Mouse (Mus musculus): ENCODE results near the gene Zranb1. TPM values are rescaled to one million over a fixed set of nuclear protein-coding genes. Genes with fewer than 3 reads are reported as not detected.

Gene Zranb1
- polyA plus RNA-seq, 1 experiment from 2014 or later = 20.1 TPM

DNA sequence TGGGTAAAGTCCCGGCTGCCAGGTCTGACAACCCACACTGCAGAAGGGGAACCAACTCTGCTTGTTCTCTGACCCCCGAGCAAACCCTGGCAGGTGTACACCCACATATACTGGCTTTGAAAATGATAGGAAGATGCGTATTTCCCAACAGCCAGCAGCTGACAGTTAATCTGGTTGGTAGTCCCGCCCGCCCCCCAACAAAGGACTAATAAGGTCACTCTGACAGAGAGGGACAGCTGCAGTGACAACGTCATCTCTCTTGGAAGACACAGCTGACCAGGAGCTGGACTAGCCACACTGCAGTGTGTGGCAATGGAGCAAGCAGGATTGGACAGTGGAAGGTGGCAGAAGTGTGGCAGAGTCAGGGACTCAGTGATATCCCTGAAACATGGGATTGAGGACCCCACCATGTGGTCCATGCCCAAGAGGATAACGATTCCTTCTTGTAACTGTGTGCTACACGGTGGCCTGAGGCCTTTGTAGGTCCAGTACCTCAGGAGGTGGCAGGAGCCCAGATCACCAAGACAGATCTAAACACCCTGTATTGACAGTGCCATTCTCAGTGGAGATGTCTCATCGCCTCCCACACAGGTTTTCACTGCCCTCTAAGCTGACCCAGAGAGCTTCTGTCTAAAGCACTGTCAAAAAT, 62.1 kb downstream of the Zranb1 start:
- Histone ChIP-seq H3K4me2 (no peak overlapping the region), H3K27ac (no peak overlapping the region), H3K36me3 (replicated peaks) (peaks cover 95% of the 10 kb centered on the region), H3K9me3 (no peaks in the 10 kb centered on the region), H3K27me3 (no peaks in the 10 kb centered on the region), H3K4me3 (replicated peaks) (no peak overlapping the region), H3K4me1 (no peaks in the 10 kb centered on the region), H3K9ac (no peak overlapping the region)
- 92% methylated on average over 9 of the region's 9 CpGs for WGBS
- no peak for ATAC-seq (ENCODE audit: low FRiP score)

DNA sequence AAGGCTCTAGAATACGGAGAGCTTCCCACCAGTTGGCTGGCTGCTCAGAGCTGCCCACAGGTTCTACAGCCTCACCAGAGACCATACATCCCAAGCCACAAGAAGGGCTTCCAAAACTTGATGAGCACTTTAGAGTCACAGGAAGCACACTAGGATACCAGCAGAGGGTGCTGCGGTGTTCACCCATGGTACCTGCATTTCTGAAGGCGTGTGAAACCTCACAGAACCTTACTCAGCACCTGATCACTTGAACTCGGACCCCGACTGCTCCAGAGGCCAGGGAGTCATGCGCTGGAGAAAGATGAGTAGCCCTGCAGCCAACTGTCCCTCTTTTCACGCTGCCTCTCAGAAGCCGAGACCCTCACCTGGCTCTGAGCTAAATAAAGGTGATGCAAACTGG, 63.2 kb downstream of the Zranb1 start:
- no peak overlapping the region for H3K27ac ChIP-seq
- no peaks in the 10 kb centered on the region for H3K27me3 ChIP-seq
- H3K9ac ChIP-seq = no peak overlapping the region
- ATAC-seq (ENCODE audit: low FRiP score) = no peak
- no peak overlapping the region for H3K4me2 ChIP-seq
- H3K4me3 ChIP-seq (replicated peaks) = no peak overlapping the region
- WGBS = 92% methylated on average over 8 of the region's 8 CpGs
- no peaks in the 10 kb centered on the region for H3K4me1 ChIP-seq
- H3K9me3 ChIP-seq = no peaks in the 10 kb centered on the region
- H3K36me3 ChIP-seq (replicated peaks) = peaks cover 95% of the 10 kb centered on the region

DNA sequence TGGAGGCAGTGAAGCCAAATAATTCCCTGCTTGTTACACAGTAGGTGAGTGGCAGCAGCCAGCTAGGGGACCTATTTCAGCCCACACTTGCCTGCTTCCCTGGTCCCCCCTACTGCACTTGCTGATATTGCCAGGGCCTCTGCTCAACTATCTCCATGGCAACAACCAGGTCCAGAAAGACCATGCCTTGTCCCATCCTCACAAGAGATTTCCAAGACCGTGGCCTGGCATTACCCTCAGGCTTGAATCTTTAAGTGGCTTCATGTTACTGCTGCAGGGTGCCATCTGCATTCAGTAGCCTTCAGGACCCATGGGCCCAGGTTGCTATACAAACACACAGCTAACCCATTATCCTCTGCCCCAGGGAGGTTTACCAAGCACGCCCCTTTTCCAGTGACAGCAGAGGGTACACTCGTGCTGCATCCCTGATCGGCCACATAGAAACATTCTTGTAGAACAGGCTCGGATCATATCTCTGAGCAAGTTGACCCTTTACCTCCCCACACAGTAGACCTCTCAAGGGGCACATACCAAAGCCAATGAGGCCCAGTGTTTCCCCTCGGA, 63.8 kb downstream of the Zranb1 start:
- H3K4me3 ChIP-seq (replicated peaks) = no peak overlapping the region
- peaks cover 94% of the 10 kb centered on the region for H3K36me3 ChIP-seq (replicated peaks)
- WGBS = 89% methylated on average over 6 of the region's 6 CpGs
- ATAC-seq (ENCODE audit: low FRiP score) = no peak
- no peaks in the 10 kb centered on the region for H3K4me1 ChIP-seq
- no peak overlapping the region for H3K9ac ChIP-seq
- no peaks in the 10 kb centered on the region for H3K9me3 ChIP-seq
- no peak overlapping the region for H3K27ac ChIP-seq
- no peak overlapping the region for H3K4me2 ChIP-seq
- no peaks in the 10 kb centered on the region for H3K27me3 ChIP-seq

DNA sequence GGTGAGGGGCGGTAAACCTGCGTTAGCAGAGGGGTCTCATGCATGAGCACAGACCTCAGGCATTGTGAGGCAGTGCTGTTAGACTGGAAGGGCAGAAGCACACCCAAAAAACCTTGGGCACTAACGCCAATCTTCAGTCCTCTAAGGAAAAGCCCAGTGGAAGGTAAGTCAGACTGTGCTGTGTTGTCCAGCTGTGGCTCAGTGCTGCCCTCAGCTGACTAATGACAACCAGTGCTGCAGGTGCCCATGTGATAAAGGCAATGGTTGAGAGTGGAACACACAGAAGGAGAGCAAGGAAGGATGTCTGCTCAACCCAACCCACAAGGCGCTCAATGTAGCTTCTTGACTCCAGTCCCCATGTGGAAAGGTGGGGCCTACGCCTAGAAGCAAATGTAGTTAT, 65.4 kb downstream of the Zranb1 start:
- no peak overlapping the region for H3K4me3 ChIP-seq (replicated peaks)
- H3K9me3 ChIP-seq = no peaks in the 10 kb centered on the region
- H3K9ac ChIP-seq = no peak overlapping the region
- 94% methylated on average over 5 of the region's 5 CpGs for WGBS
- H3K4me1 ChIP-seq = no peaks in the 10 kb centered on the region
- ATAC-seq (ENCODE audit: low FRiP score) = 0 out of 2 replicates have a peak, but pooled peaks have one; percentile 42
- no peaks in the 10 kb centered on the region for H3K27me3 ChIP-seq
- H3K4me2 ChIP-seq = no peak overlapping the region
- H3K27ac ChIP-seq = no peak overlapping the region
- peaks cover 77% of the 10 kb centered on the region for H3K36me3 ChIP-seq (replicated peaks)

DNA sequence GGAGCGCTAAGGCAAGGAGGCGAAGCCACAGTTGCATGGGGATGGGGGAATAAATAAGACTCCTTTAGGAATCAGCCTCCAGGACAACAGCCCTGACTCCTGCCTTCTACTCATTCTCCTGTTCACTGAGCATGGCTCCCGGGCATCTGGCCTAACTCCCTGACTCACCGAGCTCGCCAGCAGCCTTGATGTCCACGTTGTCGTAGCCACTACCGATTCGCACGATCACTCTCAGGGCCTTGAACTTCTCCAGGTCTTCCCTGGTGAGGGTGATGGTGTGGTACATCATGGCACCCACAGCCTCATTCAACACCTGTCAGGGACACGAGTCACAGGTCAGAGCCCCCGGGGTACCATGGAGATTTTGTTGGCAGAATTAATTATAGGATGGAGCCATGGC, 67.7 kb downstream of the Zranb1 start:
- WGBS = 94% methylated on average over 12 of the region's 12 CpGs
- H3K27ac ChIP-seq = no peak overlapping the region
- H3K9me3 ChIP-seq = no peaks in the 10 kb centered on the region
- H3K4me2 ChIP-seq = no peak overlapping the region
- H3K4me1 ChIP-seq = peaks cover 6% of the 10 kb centered on the region
- H3K4me3 ChIP-seq (replicated peaks) = no peak overlapping the region
- peaks cover 59% of the 10 kb centered on the region for H3K36me3 ChIP-seq (replicated peaks)
- no peak overlapping the region for H3K9ac ChIP-seq
- no peak for ATAC-seq (ENCODE audit: low FRiP score)
- no peaks in the 10 kb centered on the region for H3K27me3 ChIP-seq

DNA sequence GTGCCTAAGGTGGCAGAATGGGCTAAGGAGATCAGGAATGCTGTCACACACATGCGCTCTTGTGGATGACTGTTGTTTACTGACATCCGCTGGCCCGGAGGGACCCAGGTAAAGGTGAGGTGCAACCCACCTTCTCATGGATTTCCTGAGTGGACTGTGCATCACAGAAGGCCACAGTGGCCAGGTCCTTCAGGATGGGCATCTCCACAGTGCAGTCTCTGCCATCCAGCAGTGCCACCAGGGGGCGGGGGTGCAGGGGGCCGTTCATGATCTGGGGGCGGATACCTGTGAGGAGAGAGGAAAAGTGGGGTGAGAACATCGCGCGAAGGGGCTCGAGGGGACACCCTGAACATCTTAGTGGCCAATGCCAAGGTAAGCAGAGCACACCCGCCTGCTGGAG, 68.1 kb downstream of the Zranb1 start:
- WGBS = 95% methylated on average over 11 of the region's 11 CpGs

DNA sequence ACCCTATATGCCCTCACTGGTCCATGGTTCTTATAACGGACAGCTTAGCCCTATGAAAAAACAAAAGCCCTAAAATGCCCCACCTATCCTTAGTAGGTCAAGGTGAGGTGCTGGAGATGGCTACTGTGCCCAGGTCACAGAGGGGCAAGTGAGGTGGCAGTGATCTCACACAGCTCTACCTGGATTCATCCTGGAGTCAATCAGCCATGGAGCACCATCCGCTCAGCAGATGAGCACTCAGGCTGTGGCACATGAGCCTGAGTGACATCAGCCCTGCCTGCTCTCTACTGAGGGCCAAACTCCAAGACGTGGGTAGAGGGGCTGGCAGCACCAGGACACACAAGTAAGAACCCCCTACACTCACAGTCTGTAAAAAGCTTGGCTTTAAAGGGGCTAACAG, 70.4 kb downstream of the Zranb1 start:
- no peaks in the 10 kb centered on the region for H3K27me3 ChIP-seq
- no peak overlapping the region for H3K9ac ChIP-seq
- no peak overlapping the region for H3K4me2 ChIP-seq
- H3K27ac ChIP-seq = no peak overlapping the region
- peaks cover 14% of the 10 kb centered on the region for H3K4me1 ChIP-seq
- no peak for ATAC-seq (ENCODE audit: low FRiP score)
- no peak overlapping the region for H3K4me3 ChIP-seq (replicated peaks)
- peaks cover 38% of the 10 kb centered on the region for H3K36me3 ChIP-seq (replicated peaks)
- WGBS = 86% methylated on average over 3 of the region's 3 CpGs
- H3K9me3 ChIP-seq = no peaks in the 10 kb centered on the region

More for the DNA sequence above, 68.1 kb downstream of the Zranb1 start:
- Histone ChIP-seq H3K36me3 (replicated peaks) (peaks cover 55% of the 10 kb centered on the region), H3K27me3 (no peaks in the 10 kb centered on the region), H3K4me1 (peaks cover 9% of the 10 kb centered on the region), H3K9me3 (no peaks in the 10 kb centered on the region), H3K4me3 (replicated peaks) (no peak overlapping the region), H3K4me2 (no peak overlapping the region), H3K27ac (no peak overlapping the region), H3K9ac (no peak overlapping the region)
- no peak for ATAC-seq (ENCODE audit: low FRiP score)

DNA sequence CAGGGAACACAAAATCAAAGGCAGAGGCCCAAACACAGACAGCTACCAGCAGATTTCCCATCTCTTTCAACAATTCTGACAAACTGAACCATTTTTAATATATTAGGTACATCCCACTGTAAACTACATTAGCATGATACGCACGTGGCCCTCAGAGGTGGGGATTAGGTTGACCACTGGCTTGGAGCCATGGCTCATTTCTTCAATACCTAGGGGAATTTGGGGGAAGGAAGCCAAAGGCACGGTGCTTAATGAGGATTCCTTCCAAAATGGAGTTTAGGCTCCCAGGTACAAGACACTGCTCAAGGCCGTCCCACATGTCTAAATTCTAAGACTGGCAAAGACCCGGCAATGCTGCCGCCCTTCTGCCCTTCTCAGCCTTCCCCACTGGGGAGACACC, 71.3 kb downstream of the Zranb1 start:
- H3K27me3 ChIP-seq = no peaks in the 10 kb centered on the region
- H3K9ac ChIP-seq = no peak overlapping the region
- H3K4me1 ChIP-seq = peaks cover 14% of the 10 kb centered on the region
- no peak overlapping the region for H3K27ac ChIP-seq
- WGBS = 89% methylated on average over 6 of the region's 6 CpGs
- H3K4me3 ChIP-seq (replicated peaks) = no peak overlapping the region
- no peaks in the 10 kb centered on the region for H3K9me3 ChIP-seq
- H3K4me2 ChIP-seq = no peak overlapping the region
- ATAC-seq (ENCODE audit: low FRiP score) = no peak
- peaks cover 29% of the 10 kb centered on the region for H3K36me3 ChIP-seq (replicated peaks)

DNA sequence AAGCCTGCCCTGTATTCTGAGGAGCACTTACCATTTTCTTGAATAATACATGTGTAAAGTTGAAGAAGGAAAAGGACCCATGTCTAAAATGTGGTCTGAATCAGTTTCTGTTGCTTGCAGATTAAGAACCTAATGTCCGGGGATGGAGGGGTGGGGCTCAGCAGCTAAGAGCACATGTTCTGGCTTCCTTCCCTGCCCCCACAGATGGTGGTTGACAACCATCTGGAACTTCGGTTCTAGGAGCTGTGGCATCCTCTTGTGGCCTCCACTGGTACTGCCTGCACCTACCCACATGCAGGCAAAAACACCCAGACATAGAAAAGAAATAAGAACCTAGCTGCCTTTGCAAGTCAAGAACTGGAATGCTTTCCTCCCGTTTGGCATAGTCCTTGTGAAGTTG, 72.5 kb downstream of the Zranb1 start:
- peaks cover 21% of the 10 kb centered on the region for H3K4me1 ChIP-seq
- H3K9me3 ChIP-seq = no peaks in the 10 kb centered on the region
- H3K36me3 ChIP-seq (replicated peaks) = peaks cover 17% of the 10 kb centered on the region
- 41% methylated on average over 3 of the region's 3 CpGs for WGBS
- H3K4me2 ChIP-seq = no peak overlapping the region
- no peaks in the 10 kb centered on the region for H3K27me3 ChIP-seq
- no peak overlapping the region for H3K4me3 ChIP-seq (replicated peaks)
- H3K9ac ChIP-seq = no peak overlapping the region
- H3K27ac ChIP-seq = no peak overlapping the region
- no peak for ATAC-seq (ENCODE audit: low FRiP score)

DNA sequence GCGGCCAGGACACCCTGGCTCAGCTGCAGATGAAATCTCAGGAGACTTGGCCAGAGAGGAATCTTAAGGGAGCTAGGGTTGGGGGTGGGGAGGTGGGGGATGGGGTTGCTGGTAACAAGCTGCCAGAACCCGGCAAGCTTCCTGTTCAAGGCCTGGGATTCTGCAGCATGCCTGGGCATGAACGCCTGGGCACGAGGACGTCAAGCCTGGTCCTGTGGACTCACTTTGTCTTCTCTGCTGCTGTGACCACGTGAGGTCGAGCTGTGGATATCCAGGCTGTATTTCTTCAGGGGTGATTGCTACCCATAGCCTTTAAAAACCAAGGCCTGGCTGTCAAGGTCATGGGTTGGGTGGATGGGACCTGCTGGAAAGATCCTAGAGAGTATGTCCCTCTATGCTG, 74.8 kb downstream of the Zranb1 start:
- Histone ChIP-seq H3K9ac (no peak overlapping the region), H3K9me3 (no peaks in the 10 kb centered on the region), H3K36me3 (replicated peaks) (peaks cover 12% of the 10 kb centered on the region; the same call in 1 of the 2 replicates), H3K4me2 (no peak overlapping the region), H3K4me3 (replicated peaks) (no peak overlapping the region), H3K27me3 (no peaks in the 10 kb centered on the region), H3K27ac (no peak overlapping the region), H3K4me1 (peaks cover 38% of the 10 kb centered on the region)
- WGBS = 82% methylated on average over 7 of the region's 7 CpGs
- no peak for ATAC-seq (ENCODE audit: low FRiP score)

DNA sequence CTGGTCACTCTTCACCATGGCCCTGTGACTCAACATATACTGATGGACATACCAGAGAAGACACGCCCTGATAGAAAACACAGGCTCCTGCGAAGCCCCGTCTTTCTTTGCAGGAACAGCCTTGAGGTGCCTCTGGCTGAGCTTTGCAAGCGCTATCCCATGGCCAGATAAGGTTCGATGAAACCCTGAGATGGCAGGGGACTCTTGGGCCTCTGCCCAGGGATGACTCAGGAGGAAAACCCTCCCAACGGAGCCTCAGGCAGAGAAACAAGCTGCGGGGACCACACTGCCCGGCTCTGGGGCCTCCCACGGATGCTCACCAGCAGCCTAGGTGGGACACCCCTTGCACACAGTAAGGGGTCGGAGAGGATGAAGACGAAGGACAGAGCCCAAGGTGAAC, 76.4 kb downstream of the Zranb1 start:
- no peaks in the 10 kb centered on the region for H3K27me3 ChIP-seq
- H3K4me3 ChIP-seq (replicated peaks) = no peak overlapping the region
- H3K27ac ChIP-seq = 0 out of 2 replicates have a peak overlapping the region, but pooled peaks have one; percentile 43
- ATAC-seq (ENCODE audit: low FRiP score) = no peak
- H3K9ac ChIP-seq = no peak overlapping the region
- WGBS = 89% methylated on average over 11 of the region's 11 CpGs
- H3K4me1 ChIP-seq = peaks cover 52% of the 10 kb centered on the region
- no peaks in the 10 kb centered on the region for H3K9me3 ChIP-seq
- H3K4me2 ChIP-seq = no peak overlapping the region
- H3K36me3 ChIP-seq (replicated peaks) = peaks cover 12% of the 10 kb centered on the region; the same call in 1 of the 2 replicates

DNA sequence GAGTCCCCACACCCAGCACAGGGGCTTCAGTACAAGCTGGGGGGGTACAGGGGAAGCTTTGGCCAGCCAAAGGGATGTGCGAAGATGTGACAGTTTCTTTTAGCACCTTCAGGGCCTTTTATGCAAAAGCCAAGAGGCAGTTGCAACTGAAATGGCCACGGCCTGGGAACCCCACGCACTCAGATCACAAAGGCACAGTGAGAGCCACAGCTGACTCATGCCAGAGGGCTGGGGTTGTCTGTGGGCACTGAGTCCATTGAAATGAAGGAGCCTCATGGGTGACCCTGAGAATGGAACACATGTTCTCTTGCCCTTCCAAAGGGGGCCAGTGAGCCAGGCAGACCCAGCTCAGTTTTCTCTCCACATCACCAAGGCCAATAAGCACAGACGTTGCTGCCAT, 77.7 kb downstream of the Zranb1 start:
- Histone ChIP-seq H3K4me3 (replicated peaks) (no peak overlapping the region), H3K9me3 (no peaks in the 10 kb centered on the region), H3K4me2 (no peak overlapping the region), H3K9ac (no peak overlapping the region), H3K27ac (no peak overlapping the region), H3K27me3 (no peaks in the 10 kb centered on the region), H3K36me3 (replicated peaks) (peaks cover 12% of the 10 kb centered on the region; the same call in 1 of the 2 replicates), H3K4me1 (peaks cover 61% of the 10 kb centered on the region)
- no peak for ATAC-seq (ENCODE audit: low FRiP score)
- 88% methylated on average over 4 of the region's 4 CpGs for WGBS

DNA sequence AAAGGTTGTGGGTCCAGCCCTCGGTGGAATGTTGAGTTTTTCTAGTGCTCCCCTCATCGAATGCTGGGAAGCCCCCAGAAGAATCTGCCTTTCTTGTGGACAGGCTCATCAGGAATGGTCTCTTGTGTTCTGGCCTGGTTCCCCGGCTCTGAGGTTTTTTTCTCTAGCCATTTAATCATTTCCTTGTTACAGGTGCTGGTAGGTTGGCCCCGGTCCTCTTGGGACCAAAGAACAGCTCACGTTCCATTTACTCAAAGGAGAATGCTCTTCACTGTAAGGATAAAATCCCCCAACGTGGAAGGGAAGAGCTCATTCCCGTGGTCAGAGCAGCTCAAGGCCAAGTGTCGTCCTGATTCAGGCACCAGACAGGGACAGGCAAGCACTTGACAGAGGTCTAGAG, 78.7 kb downstream of the Zranb1 start:
- Histone ChIP-seq H3K9me3 (no peaks in the 10 kb centered on the region), H3K4me2 (no peak overlapping the region), H3K9ac (no peak overlapping the region), H3K27ac (no peak overlapping the region), H3K36me3 (replicated peaks) (peaks cover 12% of the 10 kb centered on the region; the same call in 1 of the 2 replicates), H3K4me1 (peaks cover 68% of the 10 kb centered on the region), H3K4me3 (replicated peaks) (no peak overlapping the region), H3K27me3 (no peaks in the 10 kb centered on the region)
- 90% methylated on average over 8 of the region's 8 CpGs for WGBS
- no peak for ATAC-seq (ENCODE audit: low FRiP score)
